Mouse (Mus musculus) erythroblast, embryonic 14.5 days (primary cell): ENCODE data around the gene Sgta. TPM values are rescaled to one million over a fixed set of nuclear protein-coding genes. Genes with fewer than 3 reads are reported as not detected.
"Not testable (repeated sequence)": the region's sequence is repeated elsewhere in the genome, so short reads cannot be mapped to it uniquely, and the experiment has no call there.

ENCODE experiments used
- H3K27me3 ChIP-seq: 2 replicates; pipeline ENCODE4 v1.6.1; 2012; ENCODE audit warnings: inconsistent platforms; ENCODE audit not compliant: control insufficient read depth
- H3K36me3 ChIP-seq: 2 replicates; pipeline ENCODE4 v1.6.1; 2012; ENCODE audit warnings: mild to moderate bottlenecking, inconsistent platforms; ENCODE audit not compliant: control insufficient read depth
- H3K4me1 ChIP-seq: 2 replicates; pipeline ENCODE4 v1.6.1; 2012; ENCODE audit warnings: inconsistent platforms; ENCODE audit not compliant: control insufficient read depth
- H3K4me3 ChIP-seq: replicated peaks from 2 replicates; pipeline ENCODE3; 2012; ENCODE audit warnings: moderate library complexity, mild to moderate bottlenecking, inconsistent platforms
- H3K9me3 ChIP-seq: 2 replicates; pipeline ENCODE4 v1.6.1; 2012; ENCODE audit warnings: low read length, inconsistent platforms, mixed read lengths; ENCODE audit not compliant: control insufficient read depth
- GATA1 ChIP-seq: IDR thresholded peaks from 2 replicates; pipeline ENCODE4 v1.6.1; 2012; ENCODE audit warnings: low read length, inconsistent platforms, mixed read lengths
- TAL1 ChIP-seq: IDR thresholded peaks from 3 replicates; pipeline ENCODE4 v1.6.1; 2012; ENCODE audit warnings: low read length, inconsistent platforms, mixed read lengths
- polyA plus RNA-seq: library from polyadenylated mRNA; stranded (reverse); fragments of >175 nt; gene quantifications from 2 replicates; pipeline ENCODE4 v1.2.3, GENCODE M21; 2012

Gene Sgta
- polyA plus RNA-seq, 1 experiment = 18.3 TPM

GRCm38 (mm10) chr10:81082168-81082960, 22.4 kb upstream of the Sgta start:
- Histone ChIP-seq H3K36me3 (peaks cover 58% of the 10 kb centered on the region), H3K4me3 (no peak overlapping the region), H3K27me3 (no peaks in the 10 kb centered on the region), H3K9me3 (peaks cover 4% of the 10 kb centered on the region), H3K4me1 (peaks cover 14% of the 10 kb centered on the region)
- no peak for TF ChIP-seq TAL1
- TF ChIP-seq GATA1 = no peak

GRCm38 (mm10) chr10:81080008-81080655, 20.2 kb upstream of the Sgta start:
- H3K4me1 ChIP-seq = peaks cover 14% of the 10 kb centered on the region
- no peaks in the 10 kb centered on the region for H3K9me3 ChIP-seq
- H3K4me3 ChIP-seq = no peak overlapping the region
- no peak for TF ChIP-seq TAL1
- TF ChIP-seq GATA1 = no peak
- no peaks in the 10 kb centered on the region for H3K27me3 ChIP-seq
- peaks cover 77% of the 10 kb centered on the region for H3K36me3 ChIP-seq

GRCm38 (mm10) chr10:81077916-81078315, 17.9 kb upstream of the Sgta start:
- Histone ChIP-seq H3K27me3 (no peaks in the 10 kb centered on the region), H3K36me3 (peaks cover 97% of the 10 kb centered on the region), H3K4me1 (peaks cover 17% of the 10 kb centered on the region), H3K9me3 (no peaks in the 10 kb centered on the region), H3K4me3 (no peak overlapping the region)
- no peak for TF ChIP-seq GATA1
- TF ChIP-seq TAL1 = no peak

GRCm38 (mm10) chr10:81076356-81076755, 16.4 kb upstream of the Sgta start:
- TF ChIP-seq GATA1 (no peak), TAL1 (no peak)
- peaks cover 14% of the 10 kb centered on the region for H3K4me1 ChIP-seq
- H3K36me3 ChIP-seq = peaks cover 92% of the 10 kb centered on the region
- H3K27me3 ChIP-seq = no peaks in the 10 kb centered on the region
- H3K9me3 ChIP-seq = no peaks in the 10 kb centered on the region
- no peak overlapping the region for H3K4me3 ChIP-seq

GRCm38 (mm10) chr10:81075734-81076133, 15.8 kb upstream of the Sgta start:
- H3K36me3 ChIP-seq = peaks cover 86% of the 10 kb centered on the region
- no peak overlapping the region for H3K4me3 ChIP-seq
- no peaks in the 10 kb centered on the region for H3K27me3 ChIP-seq
- peaks cover 20% of the 10 kb centered on the region for H3K4me1 ChIP-seq
- TF ChIP-seq TAL1 (no peak), GATA1 (no peak)
- no peaks in the 10 kb centered on the region for H3K9me3 ChIP-seq

GRCm38 (mm10) chr10:81073464-81073863, 13.5 kb upstream of the Sgta start:
- Histone ChIP-seq H3K27me3 (no peaks in the 10 kb centered on the region), H3K36me3 (peaks cover 64% of the 10 kb centered on the region), H3K4me3 (no peak overlapping the region), H3K9me3 (no peaks in the 10 kb centered on the region), H3K4me1 (peaks cover 38% of the 10 kb centered on the region)
- TF ChIP-seq GATA1 (no peak), TAL1 (no peak)

GRCm38 (mm10) chr10:81072290-81072689, 12.3 kb upstream of the Sgta start:
- no peak overlapping the region for H3K4me3 ChIP-seq
- H3K27me3 ChIP-seq = peaks cover 8% of the 10 kb centered on the region
- TF ChIP-seq TAL1 = no peak
- no peak for TF ChIP-seq GATA1
- H3K36me3 ChIP-seq = peaks cover 52% of the 10 kb centered on the region
- no peaks in the 10 kb centered on the region for H3K9me3 ChIP-seq
- H3K4me1 ChIP-seq = peaks cover 38% of the 10 kb centered on the region

DNA sequence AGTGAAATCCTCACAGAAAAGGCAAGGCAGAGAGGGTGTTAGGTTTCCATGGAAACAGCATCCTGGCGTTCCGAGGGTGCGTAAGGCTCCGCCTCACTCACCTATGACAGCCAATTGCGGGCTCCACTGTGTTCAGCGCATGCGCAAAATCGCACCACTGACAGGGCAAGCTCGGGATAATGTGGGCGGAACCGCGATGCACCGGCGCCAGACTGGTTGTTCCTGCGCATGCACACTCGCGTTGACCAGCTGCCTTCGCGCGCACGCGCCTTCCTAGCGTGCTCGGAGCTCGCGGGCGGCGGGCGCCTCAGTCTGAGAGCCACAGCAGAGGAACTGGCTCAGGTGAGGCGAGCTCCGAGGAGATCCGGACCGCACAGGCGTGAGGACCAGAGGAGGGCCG, 9.9 kb upstream of the Sgta start, which contains the start of gene Thop1:
Thop1 (plus strand) TSS at position 200 of the 400 bp plus-strand sequence.
- no peaks in the 10 kb centered on the region for H3K9me3 ChIP-seq
- TF ChIP-seq TAL1 = no peak
- no peak for TF ChIP-seq GATA1
- peaks cover 9% of the 10 kb centered on the region for H3K27me3 ChIP-seq
- H3K36me3 ChIP-seq = peaks cover 28% of the 10 kb centered on the region
- peaks cover 38% of the 10 kb centered on the region for H3K4me1 ChIP-seq
- H3K4me3 ChIP-seq = peak within 1 kb of the TSS; percentile 66

DNA sequence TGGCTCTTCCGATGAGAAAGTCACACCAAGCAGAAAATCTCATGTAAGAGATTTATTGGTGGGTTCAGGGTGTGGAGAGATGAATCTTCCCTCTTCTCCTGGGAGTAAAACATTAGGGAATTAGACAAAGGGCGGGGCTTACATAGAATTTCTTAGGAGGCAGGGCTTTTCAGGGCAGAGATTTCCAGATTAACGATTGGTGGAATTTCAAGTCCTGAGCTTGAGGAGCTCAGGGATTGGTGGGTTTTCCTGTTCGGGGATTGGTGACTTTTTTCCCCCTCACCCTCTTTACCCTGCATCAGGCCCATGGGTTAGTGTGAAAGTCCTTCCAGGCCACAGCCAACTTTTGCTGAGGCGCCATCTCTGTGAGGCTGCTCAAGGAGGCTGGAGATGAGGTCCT, 8.7 kb upstream of the Sgta start:
- Histone ChIP-seq H3K9me3 (no peaks in the 10 kb centered on the region), H3K27me3 (peaks cover 9% of the 10 kb centered on the region), H3K4me1 (peaks cover 37% of the 10 kb centered on the region), H3K4me3 (no peak overlapping the region), H3K36me3 (peaks cover 17% of the 10 kb centered on the region)
- no peak for TF ChIP-seq TAL1
- TF ChIP-seq GATA1 = no peak

GRCm38 (mm10) chr10:81064519-81064918, 4.5 kb upstream of the Sgta start:
- not testable (repeated sequence) for H3K9me3 ChIP-seq, H3K4me3 ChIP-seq, H3K27me3 ChIP-seq, H3K36me3 ChIP-seq
- peaks cover 12% of the 10 kb centered on the region for H3K4me1 ChIP-seq
